Mouse (Mus musculus) ES-E14 (cell line): Measurements from ENCODE around the gene Cdc37. TPM values are rescaled to one million over a fixed set of nuclear protein-coding genes. Genes with fewer than 3 reads are reported as not detected.

Experiments used
- DNase-seq: peaks from one replicate; pipeline ENCODE4 v3.0.0-alpha.2; 2013; ENCODE audit warnings: low read depth, low spot score
- H3K27ac ChIP-seq: 2 replicates; pipeline ENCODE4 v1.5.1; 2012; ENCODE audit warnings: low read depth, mild to moderate bottlenecking, low read length, moderate library complexity, mixed read lengths; ENCODE audit not compliant: poor library complexity, insufficient read depth, severe bottlenecking
- H3K36me3 ChIP-seq: 2 replicates; pipeline ENCODE4 v1.6.1; 2012; ENCODE audit warnings: mild to moderate bottlenecking, low read length, moderate library complexity, mixed read lengths; ENCODE audit not compliant: control insufficient read depth, poor library complexity, insufficient read depth, severe bottlenecking
- H3K4me1 ChIP-seq, 2 experiments: fragments of 150-350 bp in 1 of 2; sonication (generic) in 1 of 2; 2 replicates each; pipeline ENCODE4 v1.6.1; 2012; ENCODE audit warnings: low read length in 2 of 2, mild to moderate bottlenecking in 1 of 2, mixed read lengths in 1 of 2; ENCODE audit not compliant: control insufficient read depth in 2 of 2, insufficient read depth in 2 of 2, poor library complexity in 1 of 2
- H3K4me3 ChIP-seq, 2 experiments: fragments of 150-350 bp in 1 of 2; sonication (generic) in 1 of 2; 2 replicates each; pipeline ENCODE4 v1.5.1; 2012; ENCODE audit warnings: low read length in 2 of 2, low read depth in 1 of 2, mild to moderate bottlenecking in 1 of 2, mixed read lengths in 1 of 2; ENCODE audit not compliant: insufficient read depth in 1 of 2, poor library complexity in 1 of 2, severe bottlenecking in 1 of 2
- H3K9ac ChIP-seq: 2 replicates; pipeline ENCODE4 v1.6.1; 2012; ENCODE audit warnings: low read depth, mild to moderate bottlenecking, low read length, mixed read lengths; ENCODE audit not compliant: poor library complexity, insufficient read depth, severe bottlenecking
- H3K9me3 ChIP-seq: fragments of 150-350 bp; sonication (generic); 2 replicates; pipeline ENCODE4 v1.6.1; 2012; ENCODE audit warnings: low read depth, mild to moderate bottlenecking, low read length; ENCODE audit not compliant: control insufficient read depth, insufficient read depth
- CHD2 ChIP-seq: IDR thresholded peaks from 2 replicates; pipeline ENCODE4 v1.6.1; 2014; ENCODE audit warnings: mild to moderate bottlenecking, low read depth, low read length, inconsistent platforms
- HCFC1 ChIP-seq: IDR thresholded peaks from 2 replicates; pipeline ENCODE4 v1.6.1; 2012; ENCODE audit warnings: low read length, inconsistent platforms, borderline replicate concordance; ENCODE audit not compliant: insufficient read depth
- MAFK ChIP-seq: IDR thresholded peaks from 2 replicates; pipeline ENCODE4 v1.6.1; 2014; ENCODE audit warnings: mild to moderate bottlenecking, low read depth, low read length, inconsistent platforms; ENCODE audit not compliant: insufficient read depth
- ZC3H11A ChIP-seq: IDR thresholded peaks from 2 replicates; pipeline ENCODE4 v1.6.1; 2012; ENCODE audit warnings: low read depth, mild to moderate bottlenecking, inconsistent platforms, low read length, borderline replicate concordance
- ZNF384 ChIP-seq: IDR thresholded peaks from 2 replicates; pipeline ENCODE4 v1.6.1; 2012; ENCODE audit warnings: low read depth, low read length, inconsistent platforms
- in situ Hi-C, 2 experiments: fragments of 600-800 bp; cut with MboI; formaldehyde crosslinking; loops; one replicate each; pipeline ENCODE4 v1.15.1; 2025; ENCODE audit warnings: low sequenced_read_pairs in 2 of 2, inconsistent platforms in 1 of 2; ENCODE audit not compliant: unreplicated experiment in 2 of 2
- total RNA-seq: library from RNA; depleted of rRNA; stranded (reverse); fragments of 300-350 nt; gene quantifications from 2 replicates; pipeline ENCODE4 v1.2.3, GENCODE M21; 2012; rRNA removed

Gene Cdc37
- total RNA-seq, 1 experiment = 165 TPM

GRCm38 (mm10) chr9:21090972-21091706 is 58.6 kb downstream of the Cdc37 start:
- DNase-seq = no peak
- H3K36me3 ChIP-seq = peaks cover 41% of the 10 kb centered on the region
- H3K27ac ChIP-seq = peak overlapping the region; percentile 96
- peak overlapping the region; percentile 98 for H3K9ac ChIP-seq
- H3K9me3 ChIP-seq = no peaks in the 10 kb centered on the region
- no peak for TF ChIP-seq HCFC1
- 0 out of 2 replicates have a peak, but pooled peaks have one; percentile 13 for TF ChIP-seq ZNF384
- peaks cover 2 to 6% of the 10 kb centered on the region in 2 experiments; a peak in 3 of 4 replicates for H3K4me1 ChIP-seq
- H3K4me3 ChIP-seq = peak overlapping the region; percentile 87 to 93
- in situ Hi-C loops = no loop called here

DNA sequence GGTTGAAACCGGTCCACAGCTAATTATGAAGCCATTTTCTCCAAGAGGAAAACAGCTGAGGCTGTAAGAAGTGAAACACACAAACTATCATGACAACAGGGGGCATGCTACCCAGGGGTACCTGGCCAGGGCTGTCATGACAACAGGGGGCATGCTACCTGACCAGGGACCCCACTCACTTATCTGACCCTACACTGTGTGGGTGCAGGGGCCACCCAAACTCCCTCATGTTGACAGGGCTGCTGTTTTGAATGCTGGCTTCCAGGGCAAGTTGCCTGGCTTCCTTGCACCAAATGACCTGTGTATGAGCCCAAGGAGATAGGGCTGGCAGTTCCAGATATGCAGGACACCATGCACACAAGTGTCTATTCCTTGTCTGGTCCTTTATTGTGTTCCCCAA is 59.2 kb downstream of the Cdc37 start:
- peak overlapping the region; percentile 87 to 93 for H3K4me3 ChIP-seq
- H3K36me3 ChIP-seq = peaks cover 46% of the 10 kb centered on the region
- H3K9me3 ChIP-seq = no peaks in the 10 kb centered on the region
- in situ Hi-C loops = no loop called here
- H3K27ac ChIP-seq = no peak overlapping the region
- no peak for TF ChIP-seq HCFC1
- TF ChIP-seq ZNF384 = no peak
- no peak for TF ChIP-seq MAFK
- TF ChIP-seq CHD2 = no peak
- TF ChIP-seq ZC3H11A = no peak
- peak overlapping the region; percentile 98; the same call in 1 of the 2 replicates for H3K9ac ChIP-seq
- H3K4me1 ChIP-seq = peaks cover 2 to 4% of the 10 kb centered on the region in 2 experiments; a peak in 3 of 4 replicates
- DNase-seq = no peak

DNA sequence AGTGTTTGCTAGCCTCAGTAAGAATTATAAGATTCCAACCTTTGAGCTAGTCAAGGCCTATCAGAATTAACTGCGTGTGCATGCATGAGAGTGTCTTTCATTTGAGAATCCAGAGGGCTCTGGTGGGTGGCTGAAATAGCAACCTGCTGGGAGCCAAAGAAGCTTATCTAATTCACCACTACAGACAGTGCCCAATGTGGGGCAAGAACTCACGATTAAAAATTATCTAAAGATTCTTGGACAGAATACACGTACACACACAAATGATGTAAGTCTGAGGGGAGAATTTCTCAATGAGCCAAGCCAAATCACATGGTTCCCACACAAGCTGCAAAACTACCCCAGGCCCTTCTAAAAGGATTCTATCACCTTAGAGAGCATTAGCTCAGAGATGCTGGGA is 66.5 kb downstream of the Cdc37 start:
- in situ Hi-C loops = no loop called here
- no peak overlapping the region for H3K27ac ChIP-seq
- TF ChIP-seq ZNF384 (no peak), MAFK (no peak), HCFC1 (no peak), ZC3H11A (no peak), CHD2 (no peak)
- no peak overlapping the region for H3K4me3 ChIP-seq
- no peaks in the 10 kb centered on the region for H3K9me3 ChIP-seq
- H3K36me3 ChIP-seq = peaks cover 71% of the 10 kb centered on the region
- DNase-seq = no peak
- no peaks in the 10 kb centered on the region for H3K4me1 ChIP-seq
- H3K9ac ChIP-seq = no peak overlapping the region

Other genes starting within 250 kb of the Cdc37 start
- gene Dnmt1, start 190.1 kb downstream of the Cdc37 start, total RNA-seq = 122 and 124 TPM in 2 replicates
- 35.7 and 62.4 TPM in 2 replicates for gene S1pr2, start 173.2 kb downstream of the Cdc37 start, total RNA-seq
- 80.8 and 89.5 TPM in 2 replicates for gene Mrpl4, start 147.2 kb downstream of the Cdc37 start, total RNA-seq
- 153 and 310 TPM in 2 replicates for gene Icam1, start 134.0 kb downstream of the Cdc37 start, total RNA-seq
- gene Icam4, start 120.6 kb downstream of the Cdc37 start, total RNA-seq = 1.5 and 3.1 TPM in 2 replicates
- 1.4 and 1.8 TPM in 2 replicates for gene Icam5, start 117.9 kb downstream of the Cdc37 start, total RNA-seq
- gene Zglp1, start 82.9 kb downstream of the Cdc37 start, total RNA-seq = 1.3 and 2.0 TPM in 2 replicates
- gene Gm49373, start 76.9 kb downstream of the Cdc37 start, total RNA-seq = 2.1 and 2.7 TPM in 2 replicates
- 38.8 and 46.0 TPM in 2 replicates for gene Fdx1l, start 76.4 kb downstream of the Cdc37 start, total RNA-seq
- 18.5 and 22.1 TPM in 2 replicates for gene Gm38431, start 58.0 kb downstream of the Cdc37 start, total RNA-seq
- 18.9 and 26.3 TPM in 2 replicates for gene Raver1, start 58.0 kb downstream of the Cdc37 start, total RNA-seq
- gene Tyk2, start 18.7 kb downstream of the Cdc37 start, total RNA-seq = 16.8 and 20.9 TPM in 2 replicates
- 3.2 and 4.9 TPM in 2 replicates for gene Pde4a, start 15.7 kb upstream of the Cdc37 start, total RNA-seq
- gene Keap1, start 89.4 kb upstream of the Cdc37 start, total RNA-seq = 23.3 and 27.4 TPM in 2 replicates
- gene S1pr5, start 98.5 kb upstream of the Cdc37 start, total RNA-seq = 0.27 and 0.53 TPM in 2 replicates
- gene Atg4d, start 115.3 kb upstream of the Cdc37 start, total RNA-seq = 23.8 and 32.7 TPM in 2 replicates
- gene Kri1, start 138.0 kb upstream of the Cdc37 start, total RNA-seq = 81.6 and 108 TPM in 2 replicates
- gene Cdkn2d, start 141.4 kb upstream of the Cdc37 start, total RNA-seq = 9.6 and 12.7 TPM in 2 replicates
- gene Ap1m2, start 162.4 kb upstream of the Cdc37 start, total RNA-seq = 9.8 and 17.1 TPM in 2 replicates
- 46.0 and 73.1 TPM in 2 replicates for gene Slc44a2, start 170.7 kb upstream of the Cdc37 start, total RNA-seq
- 159 and 200 TPM in 2 replicates for gene Ilf3, start 217.9 kb upstream of the Cdc37 start, total RNA-seq